Mouse (Mus musculus) E14TG2a.4 (cell line): ENCODE results near the gene Fam129b.
A peak's percentile ranks its signal among the peaks of the same experiment; 100 is the strongest.

ENCODE experiments used
- H3K27me3 ChIP-seq: 2 replicates; pipeline ENCODE4 v1.6.1; 2014; ENCODE audit warnings: low read length, control low read depth; ENCODE audit not compliant: insufficient read depth
- H3K36me3 ChIP-seq: 2 replicates; pipeline ENCODE4 v1.6.1; 2014; ENCODE audit warnings: low read length, control low read depth; ENCODE audit not compliant: insufficient read depth
- H3K4me1 ChIP-seq: replicated peaks from 2 replicates; pipeline ENCODE4 v1.6.1; 2014; ENCODE audit warnings: low read depth, low read length, control low read depth
- H3K4me3 ChIP-seq: replicated peaks from 2 replicates; pipeline ENCODE4 v1.5.1; 2014; ENCODE audit warnings: mild to moderate bottlenecking, low read length
- H3K9me3 ChIP-seq: 2 replicates; pipeline ENCODE4 v1.6.1; 2014; ENCODE audit warnings: low read length, control low read depth
- CTCF ChIP-seq: conservative IDR thresholded peaks from 2 replicates; pipeline ENCODE4 v1.5.1; 2014; ENCODE audit warnings: low read length
- NANOG ChIP-seq: IDR thresholded peaks from 2 replicates; pipeline ENCODE4 v1.6.1; 2014; ENCODE audit warnings: borderline replicate concordance, low read length, mixed read lengths
- POU5F1 ChIP-seq: IDR thresholded peaks from 2 replicates; pipeline ENCODE4 v1.6.1; 2014; ENCODE audit warnings: low read length, borderline replicate concordance

Gene Fam129b

DNA sequence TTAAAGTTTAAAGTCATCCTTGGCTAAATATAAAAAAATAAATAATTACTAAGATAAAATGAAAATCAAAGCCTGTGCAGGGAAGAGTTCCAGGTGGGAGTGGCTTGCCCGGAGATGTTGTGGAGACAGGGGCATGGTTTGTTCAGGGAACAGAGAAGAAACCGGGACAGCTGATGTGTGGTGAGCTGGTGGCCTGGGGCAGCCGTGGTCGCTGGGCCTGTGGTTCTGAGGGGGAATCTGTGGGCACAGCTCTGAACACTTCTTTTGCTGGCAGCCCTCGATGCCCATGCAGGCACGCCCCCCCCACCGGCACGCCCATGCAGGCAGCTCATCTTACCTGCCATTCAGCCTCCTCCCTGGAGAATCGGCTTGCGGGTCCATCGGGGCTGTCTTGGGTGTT, 71.5 kb downstream of the Fam129b start:
- no peaks in the 10 kb centered on the region for H3K27me3 ChIP-seq
- TF ChIP-seq POU5F1 = no peak
- no peak for TF ChIP-seq CTCF
- TF ChIP-seq NANOG = no peak
- H3K36me3 ChIP-seq = peaks cover 98% of the 10 kb centered on the region
- H3K9me3 ChIP-seq = no peaks in the 10 kb centered on the region
- no peak overlapping the region for H3K4me3 ChIP-seq
- peaks cover 32% of the 10 kb centered on the region for H3K4me1 ChIP-seq

DNA sequence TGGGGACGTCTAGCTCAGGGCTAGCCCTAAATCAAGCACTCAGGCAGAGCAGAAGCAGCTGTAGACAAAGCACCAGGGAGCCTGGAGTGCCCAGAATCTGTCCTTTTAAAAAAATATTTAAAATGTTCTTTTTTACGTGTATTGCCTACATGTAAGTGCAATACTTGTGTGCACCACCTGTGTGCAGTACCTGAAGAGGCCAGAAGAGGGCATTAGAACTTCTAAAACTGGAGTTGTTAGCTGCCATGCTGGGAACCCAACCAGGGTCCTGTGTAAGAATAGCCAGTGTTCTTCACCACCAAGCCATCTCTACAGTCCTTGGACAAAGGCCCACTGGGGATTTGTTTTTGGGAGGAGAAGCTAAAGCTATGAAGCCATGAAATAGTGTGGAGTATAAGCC, 78.7 kb downstream of the Fam129b start:
- H3K9me3 ChIP-seq = no peaks in the 10 kb centered on the region
- H3K4me1 ChIP-seq = peaks cover 8% of the 10 kb centered on the region
- H3K4me3 ChIP-seq = no peak overlapping the region
- H3K36me3 ChIP-seq = peaks cover 94% of the 10 kb centered on the region
- no peaks in the 10 kb centered on the region for H3K27me3 ChIP-seq
- TF ChIP-seq CTCF = peak; percentile 81
- TF ChIP-seq POU5F1 = no peak

DNA sequence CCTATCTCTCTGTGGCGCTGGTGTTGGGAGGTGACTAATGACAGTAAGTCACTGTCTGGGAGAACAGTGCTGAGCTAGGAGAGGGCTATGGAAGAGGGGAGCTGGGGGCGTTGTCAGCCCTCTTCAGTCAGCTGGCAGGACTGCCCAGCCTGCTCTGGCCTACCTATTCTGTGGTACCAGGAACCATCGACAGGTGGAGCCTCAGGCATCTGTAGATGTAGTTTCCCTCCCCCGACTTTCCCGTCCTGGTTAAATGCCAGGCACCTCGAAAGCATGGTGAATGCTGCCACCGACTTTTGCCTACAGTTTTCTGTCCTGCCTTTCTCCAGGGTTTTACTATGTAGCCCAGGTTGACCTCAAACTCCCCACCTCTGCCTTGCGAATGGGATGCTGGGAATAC, 81.4 kb downstream of the Fam129b start:
- no peaks in the 10 kb centered on the region for H3K27me3 ChIP-seq
- TF ChIP-seq CTCF (0 out of 2 replicates have a peak, but pooled peaks have one; percentile 20), NANOG (no peak), POU5F1 (no peak)
- peaks cover 75% of the 10 kb centered on the region for H3K36me3 ChIP-seq
- peaks cover 23% of the 10 kb centered on the region for H3K4me1 ChIP-seq
- no peaks in the 10 kb centered on the region for H3K9me3 ChIP-seq
- no peak overlapping the region for H3K4me3 ChIP-seq

DNA sequence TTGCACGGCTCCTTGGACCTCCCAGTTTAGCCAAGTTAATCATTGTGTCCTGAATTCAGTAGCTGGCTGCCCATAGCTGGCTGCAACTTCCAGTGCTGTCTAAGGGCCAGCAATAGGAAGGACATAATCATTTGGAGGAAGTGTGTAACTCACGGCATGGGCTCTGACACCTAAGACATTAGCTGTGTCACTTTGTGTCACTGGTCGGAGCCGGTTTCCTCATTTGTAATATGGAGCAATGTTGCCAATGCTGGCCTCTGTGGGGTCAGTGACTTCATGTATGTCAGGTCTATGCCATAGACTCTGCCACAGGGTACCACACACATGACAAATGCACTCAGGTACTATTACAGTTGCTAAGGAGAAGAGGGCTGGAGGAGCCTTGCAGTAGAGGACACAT, 84.4 kb downstream of the Fam129b start:
- peaks cover 74% of the 10 kb centered on the region for H3K36me3 ChIP-seq
- no peaks in the 10 kb centered on the region for H3K27me3 ChIP-seq
- H3K4me3 ChIP-seq = peak overlapping the region; percentile 100
- TF ChIP-seq POU5F1 (no peak), NANOG (no peak), CTCF (no peak)
- peaks cover 44% of the 10 kb centered on the region for H3K4me1 ChIP-seq
- no peaks in the 10 kb centered on the region for H3K9me3 ChIP-seq

DNA sequence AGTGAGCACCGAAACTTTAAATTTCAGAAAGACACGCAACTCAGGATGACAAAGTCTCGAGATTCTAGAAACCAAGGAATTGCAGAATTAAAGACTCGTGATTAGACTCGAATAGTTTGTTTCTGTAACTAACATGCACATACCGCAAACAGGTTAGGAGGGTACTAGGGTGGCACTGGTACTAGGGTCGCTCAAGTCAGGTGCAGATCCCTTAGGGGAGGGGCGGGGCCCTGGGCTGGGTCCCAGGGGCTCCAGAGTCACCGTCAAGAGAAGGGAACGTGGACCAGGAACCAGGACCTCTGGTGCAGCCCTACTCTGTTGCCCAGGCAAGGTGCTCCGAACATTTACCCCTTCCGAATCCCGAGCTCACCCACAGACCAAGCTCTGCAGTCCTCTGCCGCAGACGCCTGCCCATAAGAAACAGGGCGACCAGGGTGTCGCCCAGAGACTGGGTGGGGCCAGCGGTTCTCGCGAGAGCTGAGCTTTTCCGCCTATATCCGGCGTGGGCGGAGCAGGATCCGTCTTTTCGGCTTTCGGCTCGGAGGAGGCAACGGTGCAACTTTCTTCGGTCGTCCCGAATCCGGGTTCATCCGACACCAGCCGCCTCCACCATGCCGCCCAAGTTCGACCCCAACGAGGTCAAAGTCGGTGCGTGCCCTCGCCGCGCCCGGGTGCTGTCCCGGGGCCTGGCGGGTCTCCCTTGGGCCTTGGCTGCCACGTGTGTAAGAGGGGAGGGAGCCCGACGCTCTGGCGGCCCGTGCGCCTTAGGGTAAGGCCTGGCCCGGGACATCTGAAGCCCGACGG, 85.5 kb downstream of the Fam129b start, which contains the start of the genes Rpl12 and Lrsam1:
Rpl12 (plus strand) TSS at position 368 of the 804 bp plus-strand sequence.
Lrsam1 (minus strand) TSS at position 423 of the 804 bp plus-strand sequence.
- Histone ChIP-seq H3K9me3 (no peaks in the 10 kb centered on the region), H3K27me3 (no peaks in the 10 kb centered on the region), H3K4me3 (peak within 1 kb of the TSS; percentile 100), H3K36me3 (peaks cover 64% of the 10 kb centered on the region), H3K4me1 (peaks cover 54% of the 10 kb centered on the region)
- TF ChIP-seq POU5F1 = no peak
- no peak for TF ChIP-seq NANOG
- no peak for TF ChIP-seq CTCF

DNA sequence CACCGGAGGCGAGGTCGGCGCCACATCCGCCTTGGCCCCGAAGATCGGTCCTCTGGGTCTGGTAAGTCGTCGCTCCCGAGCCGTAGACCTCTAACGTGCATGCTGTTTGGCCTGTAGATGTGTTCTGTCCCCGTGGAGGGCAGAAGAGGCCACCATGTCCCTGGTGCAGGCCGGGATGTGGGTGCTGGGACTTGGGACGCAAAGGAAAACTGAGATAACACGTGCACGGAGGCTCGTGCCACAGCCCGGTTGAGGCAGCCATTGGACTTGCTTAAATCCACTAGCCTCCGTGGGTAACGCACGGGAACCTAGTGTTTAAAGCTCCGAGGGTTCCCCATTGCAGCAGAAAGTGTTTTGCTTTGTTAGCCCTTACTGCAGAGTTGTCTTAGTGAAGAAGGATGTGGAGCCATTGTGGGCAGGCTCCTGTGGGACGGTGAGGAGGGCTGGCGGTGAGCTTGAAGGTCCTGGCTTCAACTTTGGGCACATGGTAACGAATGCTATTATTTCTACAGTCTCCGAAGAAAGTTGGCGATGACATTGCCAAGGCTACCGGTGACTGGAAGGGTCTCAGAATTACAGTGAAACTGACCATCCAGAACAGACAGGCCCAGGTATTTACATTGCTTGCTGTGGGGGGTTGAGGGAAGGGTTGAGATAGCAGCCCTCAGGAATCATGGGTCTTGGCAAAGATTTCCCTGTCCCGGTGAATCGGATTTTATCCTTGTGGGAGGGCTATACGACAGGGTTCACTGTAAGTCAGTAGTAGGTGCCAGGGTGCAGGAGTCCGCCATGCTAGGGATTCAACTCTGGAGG, 86.4 kb downstream of the Fam129b start:
- Histone ChIP-seq H3K36me3 (peaks cover 55% of the 10 kb centered on the region), H3K27me3 (no peaks in the 10 kb centered on the region), H3K9me3 (no peaks in the 10 kb centered on the region), H3K4me3 (peak overlapping the region; percentile 100), H3K4me1 (peaks cover 58% of the 10 kb centered on the region)
- no peak for TF ChIP-seq POU5F1
- no peak for TF ChIP-seq NANOG
- TF ChIP-seq CTCF = no peak

DNA sequence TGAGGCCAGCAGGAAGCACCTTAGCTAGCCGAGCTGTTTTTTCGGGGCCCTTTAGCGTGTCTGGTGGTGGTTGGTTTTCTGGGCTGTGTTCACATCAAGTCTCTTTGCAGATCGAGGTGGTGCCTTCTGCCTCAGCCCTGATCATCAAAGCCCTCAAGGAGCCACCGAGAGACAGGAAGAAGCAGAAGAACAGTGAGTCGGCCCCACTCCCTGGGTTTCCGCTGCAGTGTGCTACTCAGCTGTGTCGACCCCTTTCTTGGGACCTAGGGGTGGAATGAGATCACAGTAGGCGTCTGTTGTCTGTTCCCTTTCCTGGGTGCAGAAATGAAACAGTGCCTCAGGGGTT, 86.9 kb downstream of the Fam129b start:
- H3K27me3 ChIP-seq = no peaks in the 10 kb centered on the region
- H3K4me3 ChIP-seq = peak overlapping the region; percentile 100
- peaks cover 63% of the 10 kb centered on the region for H3K4me1 ChIP-seq
- H3K36me3 ChIP-seq = peaks cover 50% of the 10 kb centered on the region
- TF ChIP-seq POU5F1 (no peak), NANOG (no peak), CTCF (no peak)
- H3K9me3 ChIP-seq = no peaks in the 10 kb centered on the region

DNA sequence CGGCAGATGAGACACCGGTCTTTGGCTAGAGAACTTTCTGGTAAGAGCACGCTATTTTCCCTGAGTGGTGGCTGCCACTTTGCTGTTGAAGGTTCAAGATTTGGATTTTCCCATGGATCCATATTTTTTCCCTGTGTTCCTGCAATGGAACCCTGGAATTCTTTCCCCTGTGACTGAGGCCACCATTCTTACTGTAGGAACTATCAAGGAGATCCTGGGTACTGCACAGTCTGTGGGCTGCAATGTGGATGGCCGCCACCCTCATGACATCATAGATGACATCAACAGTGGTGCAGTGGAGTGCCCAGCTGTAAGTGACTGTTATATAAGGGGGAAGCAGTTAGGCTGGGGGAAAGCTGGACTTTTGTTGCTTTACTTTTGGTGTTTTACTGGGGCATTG, 87.6 kb downstream of the Fam129b start:
- H3K27me3 ChIP-seq = no peaks in the 10 kb centered on the region
- peaks cover 49% of the 10 kb centered on the region for H3K36me3 ChIP-seq
- no peaks in the 10 kb centered on the region for H3K9me3 ChIP-seq
- H3K4me3 ChIP-seq = peak overlapping the region; percentile 100
- TF ChIP-seq CTCF (no peak), POU5F1 (no peak), NANOG (no peak)
- H3K4me1 ChIP-seq = peaks cover 70% of the 10 kb centered on the region
